Mouse (Mus musculus) spleen, adult 2 months (tissue): ENCODE measurements around the gene Akap9. TPM values are rescaled to one million over a fixed set of nuclear protein-coding genes. Genes with fewer than 3 reads are reported as not detected.
A peak's percentile ranks its signal among the peaks of the same experiment; 100 is the strongest.
"Not testable (repeated sequence)": the region's sequence is repeated elsewhere in the genome, so short reads cannot be mapped to it uniquely, and the experiment has no call there.

ENCODE experiments used
- DNase-seq, 2 experiments: peaks; one replicate each; pipeline versions ENCODE4 v3.0.0 to v3.0.0-alpha.2; 2012 to 2021; ENCODE audit warnings: low spot score in 2 of 2, low read depth in 1 of 2
- H3K27ac ChIP-seq: fragments of 200-500 bp; 2 replicates; pipeline ENCODE4 v1.5.1; 2012; ENCODE audit warnings: low read length, inconsistent platforms; ENCODE audit not compliant: insufficient read depth
- H3K27me3 ChIP-seq: fragments of 200-500 bp; 2 replicates; pipeline ENCODE4 v1.6.1; 2012; ENCODE audit warnings: mild to moderate bottlenecking, moderate library complexity, low read length, inconsistent platforms; ENCODE audit not compliant: control insufficient read depth, insufficient read depth
- H3K36me3 ChIP-seq: fragments of 200-500 bp; 2 replicates; pipeline ENCODE4 v1.6.1; 2012; ENCODE audit warnings: mild to moderate bottlenecking, low read length, inconsistent platforms; ENCODE audit not compliant: control insufficient read depth, insufficient read depth
- H3K4me1 ChIP-seq: fragments of 200-500 bp; 2 replicates; pipeline ENCODE4 v1.6.1; 2011; ENCODE audit warnings: inconsistent platforms; ENCODE audit not compliant: control insufficient read depth, insufficient read depth, insufficient read length
- H3K4me3 ChIP-seq: fragments of 200-500 bp; 2 replicates; pipeline ENCODE4 v1.5.1; 2011; ENCODE audit warnings: mild to moderate bottlenecking, inconsistent platforms; ENCODE audit not compliant: insufficient read depth, insufficient read length; ENCODE audit errors: extremely low read depth
- CTCF ChIP-seq: fragments of 200-500 bp; IDR thresholded peaks from 2 replicates; pipeline ENCODE4 v1.5.1; 2011; ENCODE audit warnings: mild to moderate bottlenecking, inconsistent platforms; ENCODE audit not compliant: insufficient read depth, insufficient read length, insufficient replicate concordance; ENCODE audit errors: extremely low read depth
- POLR2A ChIP-seq: fragments of 200-500 bp; IDR thresholded peaks from 2 replicates; pipeline ENCODE4 v1.6.1; 2011; ENCODE audit warnings: low read depth, low read length, inconsistent platforms
- WGBS: fragments of 180-500 bp; shearing (Covaris S2); methylation state at CpG from one replicate; pipeline ENCODE4 v1.1.7; 2018; 5-methylcytosine and 5-hydroxymethylcytosine counted together
- polyA plus RNA-seq: library from polyadenylated mRNA; depleted of rRNA; stranded (reverse); fragments of >200 nt; gene quantifications from 2 replicates; pipeline ENCODE4 v1.2.3, GENCODE M21; 2012; rRNA removed

Akap9 gene
- 3.9 and 6.4 TPM in 2 replicates for polyA plus RNA-seq

DNA sequence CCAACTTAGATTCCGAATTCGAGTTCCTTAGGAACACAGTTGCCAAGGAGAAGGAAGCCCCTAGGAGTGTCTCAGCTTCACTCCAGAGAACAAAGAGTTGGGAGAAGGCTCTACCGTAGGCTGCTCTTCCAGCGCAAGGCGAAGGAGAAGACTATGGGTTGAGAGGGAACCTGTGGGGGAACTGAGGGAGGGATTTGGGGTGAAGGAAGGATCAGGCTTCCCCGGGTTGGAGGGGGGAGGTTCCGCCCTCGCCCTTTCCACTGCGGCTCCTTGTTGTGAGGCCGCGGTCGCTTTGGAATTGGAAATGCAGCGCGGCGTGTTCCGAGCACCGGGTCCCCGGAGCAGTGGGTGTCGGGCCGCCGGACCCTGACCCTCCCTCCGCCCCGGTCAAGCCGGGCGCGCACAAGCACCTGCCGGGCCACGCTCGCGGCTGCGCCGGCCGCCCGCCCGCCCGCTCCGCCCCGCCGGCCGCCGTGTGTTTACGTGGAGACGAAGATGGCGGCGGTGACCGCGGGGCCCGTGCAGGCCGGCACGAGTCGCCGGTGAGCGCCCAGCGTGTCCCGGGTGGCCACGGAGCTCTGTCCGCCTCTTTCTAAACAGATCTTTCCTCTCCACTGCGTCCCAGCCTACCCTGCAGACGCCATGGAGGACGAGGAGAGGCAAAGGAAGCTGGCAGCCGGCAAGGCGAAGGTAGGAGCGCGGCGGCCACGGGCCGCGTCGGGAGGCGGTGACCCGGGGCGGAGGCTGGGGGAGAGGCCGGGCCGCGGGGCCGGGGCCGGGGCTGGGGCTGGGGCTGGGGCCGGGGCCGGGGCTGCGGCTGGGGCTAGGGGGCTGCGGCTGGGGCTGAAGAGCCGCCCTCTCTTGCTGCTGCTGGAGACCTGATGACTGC, at the start of gene Akap9:
Gene Akap9 (plus strand): TSS at position 254 of the 889 bp plus-strand sequence.
- Histone ChIP-seq H3K4me1 (no peaks in the 10 kb centered on the region), H3K4me3 (peak within 1 kb of the TSS; percentile 97), H3K27me3 (no peaks in the 10 kb centered on the region), H3K36me3 (no peaks in the 10 kb centered on the region), H3K27ac (peak within 1 kb of the TSS; percentile 73)
- TF ChIP-seq POLR2A (peak; percentile 15; the same call in 1 of the 2 replicates), CTCF (no peak)
- peak in 1 of 2 experiments; percentile 57 for DNase-seq
- under 1% methylated on average over 56 of the region's 82 CpGs for WGBS

DNA sequence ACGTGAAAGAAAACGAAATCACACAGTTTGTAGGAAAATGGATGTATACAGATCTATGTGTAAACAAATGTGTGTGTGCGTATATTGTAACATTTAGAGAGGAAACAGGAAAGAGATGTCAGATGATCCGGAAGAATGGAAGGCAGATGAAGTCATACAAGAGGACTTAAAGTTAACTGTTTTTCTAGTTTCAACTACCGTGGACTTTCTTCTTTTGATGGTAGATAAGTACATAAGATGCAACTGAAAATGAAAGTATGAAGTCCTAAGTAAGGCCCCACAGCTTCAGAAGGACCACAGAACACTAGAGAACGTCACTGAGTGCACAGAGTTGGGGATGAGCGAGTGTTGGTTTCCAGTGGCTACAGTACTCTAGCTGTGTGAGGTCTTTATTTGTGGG, 41.0 kb upstream of the Akap9 start:
- not testable (repeated sequence) for H3K4me3 ChIP-seq, H3K27ac ChIP-seq, H3K4me1 ChIP-seq, H3K27me3 ChIP-seq, DNase-seq, H3K36me3 ChIP-seq
- WGBS = 79% methylated on average over 7 of the region's 7 CpGs

GRCm38 (mm10) chr5:3889201-3889600, 38.7 kb upstream of the Akap9 start:
- DNase-seq = no peak
- H3K27me3 ChIP-seq = no peaks in the 10 kb centered on the region

GRCm38 (mm10) chr5:3893459-3894293, 34.2 kb upstream of the Akap9 start, which contains the start of gene Mterf1a:
Gene Mterf1a, minus strand, starts transcription at chr5:3893933.
- whole genome bisulfite sequencing = 2% methylated on average over 10 of the region's 47 CpGs
- not testable (repeated sequence) for H3K27me3 ChIP-seq, H3K4me1 ChIP-seq, H3K27ac ChIP-seq, H3K36me3 ChIP-seq
- peak within 1 kb of the TSS; percentile 48 for H3K4me3 ChIP-seq
- peak in 1 of 2 experiments; percentile 13 for DNase-seq

More at GRCm38 (mm10) chr5:3889201-3889600, 38.7 kb upstream of the Akap9 start:
- Histone ChIP-seq H3K27ac (no peak overlapping the region), H3K4me1 (peaks cover 2% of the 10 kb centered on the region; the same call in 1 of the 2 replicates), H3K36me3 (no peaks in the 10 kb centered on the region; the same call in 1 of the 2 replicates), H3K4me3 (no peak overlapping the region)
- TF ChIP-seq CTCF (no peak), POLR2A (no peak)

DNA sequence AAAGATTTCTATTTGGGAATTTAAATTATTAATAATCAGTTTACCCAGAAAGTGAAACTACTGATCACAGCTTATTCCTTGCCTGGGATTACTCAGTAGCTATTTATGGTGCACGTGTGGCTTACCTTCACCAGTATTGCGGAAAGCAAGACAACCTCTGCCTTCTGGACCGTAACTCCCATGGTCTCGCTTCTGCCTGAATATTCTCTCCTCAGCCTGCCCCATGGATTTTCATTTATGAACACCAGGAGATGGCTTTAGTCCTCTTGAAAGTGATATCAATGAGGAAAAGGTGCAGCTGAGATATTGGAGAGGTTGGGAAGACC, 33.6 kb upstream of the Akap9 start:
- H3K4me3 ChIP-seq, H3K27ac ChIP-seq, H3K27me3 ChIP-seq, H3K4me1 ChIP-seq, DNase-seq, H3K36me3 ChIP-seq: not testable (repeated sequence)
- WGBS = 95% methylated on average over 4 of the region's 4 CpGs

GRCm38 (mm10) chr5:3905471-3905870, 22.4 kb upstream of the Akap9 start:
- Histone ChIP-seq H3K27me3 (no peaks in the 10 kb centered on the region), H3K4me1 (no peaks in the 10 kb centered on the region), H3K27ac (no peak overlapping the region), H3K36me3 (no peaks in the 10 kb centered on the region), H3K4me3 (no peak overlapping the region)
- DNase-seq = no peak
- WGBS = 46% methylated on average over 2 of the region's 2 CpGs
- TF ChIP-seq CTCF (no peak), POLR2A (no peak)

DNA sequence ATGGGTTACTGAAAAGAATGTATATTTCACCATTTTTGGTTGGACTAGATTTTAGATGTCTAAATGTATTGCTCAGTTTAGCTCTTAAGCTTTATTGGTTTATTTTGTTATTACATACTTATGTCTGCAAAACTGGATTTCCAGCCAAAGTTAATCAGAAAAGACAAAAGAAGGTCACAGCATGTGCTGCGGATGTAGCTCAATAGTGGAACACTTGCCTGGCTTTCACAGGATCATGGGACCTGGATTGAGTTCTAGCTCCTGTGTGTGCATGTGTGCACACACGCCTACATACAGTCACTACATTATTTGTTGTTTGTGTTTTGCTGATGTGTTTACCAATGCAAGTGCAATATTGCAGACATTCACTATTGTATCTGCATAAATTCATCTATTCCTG, 5.5 kb upstream of the Akap9 start:
- no peak for DNase-seq
- 95% methylated on average over 2 of the region's 2 CpGs for WGBS
- Histone ChIP-seq H3K27ac (no peak overlapping the region), H3K4me3 (no peak overlapping the region), H3K27me3 (no peaks in the 10 kb centered on the region), H3K4me1 (no peaks in the 10 kb centered on the region), H3K36me3 (no peaks in the 10 kb centered on the region)
- TF ChIP-seq POLR2A (no peak), CTCF (no peak)
